Mouse (Mus musculus): Measurements from ENCODE around the gene Slc6a21.

DNA sequence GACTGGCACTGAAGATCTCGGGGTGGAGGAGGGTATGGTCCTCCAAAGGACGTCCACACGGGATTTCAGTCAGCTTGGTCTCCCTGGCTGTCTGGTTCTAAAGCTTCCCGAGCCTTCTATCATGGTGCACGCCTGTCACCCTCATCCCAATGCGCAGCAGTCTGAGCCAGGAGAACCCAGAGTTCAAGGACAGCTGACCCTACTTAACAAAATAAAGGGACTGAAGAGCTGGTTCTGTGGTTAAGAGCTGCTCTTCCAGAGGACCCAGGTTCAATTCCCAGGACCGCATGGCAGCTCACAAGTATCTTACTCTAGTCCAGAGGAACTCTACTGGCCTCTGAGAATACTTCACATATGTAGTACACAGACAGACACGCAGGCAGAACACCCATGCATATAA, 48.3 kb upstream of the Slc6a21 start:
- TF ChIP-seq EP300 (optimal IDR thresholded peaks at IDR 0.05) (no peak), CTCF (IDR thresholded peaks at IDR 0.05; ENCODE audit: low read depth) (no peak)

All from stomach, postnatal 0 days (tissue).